Mouse (Mus musculus): ENCODE measurements around the gene Fam124a. TPM values are rescaled to one million over a fixed set of nuclear protein-coding genes. Genes with fewer than 3 reads are reported as not detected.
A peak's percentile ranks its signal among the peaks of the same experiment; 100 is the strongest.
"Not testable (repeated sequence)": the region's sequence is repeated elsewhere in the genome, so short reads cannot be mapped to it uniquely, and the experiment has no call there.

Gene Fam124a
- total RNA-seq (2021), result 100 to 1,000 TPM in 1 of 2 experiments, 10 to 100 TPM in 1; 96.3 to 104 TPM

- peak; percentile 84 for DNase-seq
- intact Hi-C loops (cut with DNase I), result no loop called here
Measured at GRCm38 (mm10) chr14:62555309-62555829, at the start of gene Fam124a. Gene Fam124a (plus strand): TSS chr14:62555737.

- intact Hi-C loops (cut with DNase I), result no loop called here
Measured at GRCm38 (mm10) chr14:62506261-62506660, 49.3 kb upstream of the Fam124a start.

GRCm38 (mm10) chr14:62509350-62509749, 46.2 kb upstream of the Fam124a start:
- intact Hi-C loops (cut with DNase I), result no loop called here
- DNase-seq, result no peak

More at GRCm38 (mm10) chr14:62506261-62506660, 49.3 kb upstream of the Fam124a start:
- DNase-seq, result no peak

GRCm38 (mm10) chr14:62512845-62513244, 42.7 kb upstream of the Fam124a start:
- intact Hi-C loops (cut with DNase I), result no loop called here
- DNase-seq, result no peak

- intact Hi-C loops (cut with DNase I), result no loop called here
- DNase-seq, result no peak
Measured at GRCm38 (mm10) chr14:62530951-62531350, 24.6 kb upstream of the Fam124a start.

- DNase-seq, result peak; percentile 14
- intact Hi-C loops (cut with DNase I), result no loop called here
Measured at GRCm38 (mm10) chr14:62536127-62536526, 19.4 kb upstream of the Fam124a start.

GRCm38 (mm10) chr14:62536988-62537387, 18.5 kb upstream of the Fam124a start:
- DNase-seq, result no peak
- intact Hi-C loops (cut with DNase I), result no loop called here

GRCm38 (mm10) chr14:62539834-62540233, 15.7 kb upstream of the Fam124a start:
- intact Hi-C loops (cut with DNase I), result no loop called here
- no peak for DNase-seq

GRCm38 (mm10) chr14:62541751-62542150, 13.8 kb upstream of the Fam124a start:
- intact Hi-C loops (cut with DNase I), result no loop called here
- no peak for DNase-seq

- DNase-seq, result no peak
- intact Hi-C loops (cut with DNase I), result no loop called here
Measured at GRCm38 (mm10) chr14:62546296-62546695, 9.2 kb upstream of the Fam124a start.

- intact Hi-C loops (cut with DNase I), result no loop called here
- DNase-seq, result no peak
Measured at GRCm38 (mm10) chr14:62546746-62547145, 8.8 kb upstream of the Fam124a start.

- no peak for DNase-seq
- intact Hi-C loops (cut with DNase I), result no loop called here
Measured at GRCm38 (mm10) chr14:62550121-62550520, 5.4 kb upstream of the Fam124a start.

GRCm38 (mm10) chr14:62552771-62553170, 2.8 kb upstream of the Fam124a start:
- no peak for DNase-seq
- intact Hi-C loops (cut with DNase I), result no loop called here

GRCm38 (mm10) chr14:62553786-62554185, 1.8 kb upstream of the Fam124a start:
- intact Hi-C loops (cut with DNase I), result no loop called here
- no peak for DNase-seq

GRCm38 (mm10) chr14:62555840-62556810, 588 bp downstream of the Fam124a start:
- intact Hi-C loops (cut with DNase I), result no loop called here
- DNase-seq, result peak; percentile 10

- DNase-seq, result no peak
- intact Hi-C loops (cut with DNase I), result no loop called here
Measured at GRCm38 (mm10) chr14:62557111-62557510, 1.6 kb downstream of the Fam124a start.

- intact Hi-C loops (cut with DNase I), result no loop called here
- DNase-seq, result no peak
Measured at GRCm38 (mm10) chr14:62561875-62562748, 6.6 kb downstream of the Fam124a start.

GRCm38 (mm10) chr14:62563679-62564078, 8.1 kb downstream of the Fam124a start:
- intact Hi-C loops (cut with DNase I), result no loop called here

GRCm38 (mm10) chr14:62566821-62567220, 11.3 kb downstream of the Fam124a start, which contains the start of gene Gm4131:
Gene Gm4131 (minus strand): TSS chr14:62566921.
- DNase-seq; intact Hi-C loops (cut with DNase I): not testable (repeated sequence)

More at GRCm38 (mm10) chr14:62563679-62564078, 8.1 kb downstream of the Fam124a start:
- no peak for DNase-seq

GRCm38 (mm10) chr14:62569463-62569862, 13.9 kb downstream of the Fam124a start:
- intact Hi-C loops (cut with DNase I), result no loop called here

GRCm38 (mm10) chr14:62570299-62570698, 14.8 kb downstream of the Fam124a start:
- intact Hi-C loops (cut with DNase I), result no loop called here

More at GRCm38 (mm10) chr14:62569463-62569862, 13.9 kb downstream of the Fam124a start:
- no peak for DNase-seq

More at GRCm38 (mm10) chr14:62570299-62570698, 14.8 kb downstream of the Fam124a start:
- no peak for DNase-seq
